Mouse (Mus musculus): Measurements from ENCODE around the gene Tgm4.

DNA sequence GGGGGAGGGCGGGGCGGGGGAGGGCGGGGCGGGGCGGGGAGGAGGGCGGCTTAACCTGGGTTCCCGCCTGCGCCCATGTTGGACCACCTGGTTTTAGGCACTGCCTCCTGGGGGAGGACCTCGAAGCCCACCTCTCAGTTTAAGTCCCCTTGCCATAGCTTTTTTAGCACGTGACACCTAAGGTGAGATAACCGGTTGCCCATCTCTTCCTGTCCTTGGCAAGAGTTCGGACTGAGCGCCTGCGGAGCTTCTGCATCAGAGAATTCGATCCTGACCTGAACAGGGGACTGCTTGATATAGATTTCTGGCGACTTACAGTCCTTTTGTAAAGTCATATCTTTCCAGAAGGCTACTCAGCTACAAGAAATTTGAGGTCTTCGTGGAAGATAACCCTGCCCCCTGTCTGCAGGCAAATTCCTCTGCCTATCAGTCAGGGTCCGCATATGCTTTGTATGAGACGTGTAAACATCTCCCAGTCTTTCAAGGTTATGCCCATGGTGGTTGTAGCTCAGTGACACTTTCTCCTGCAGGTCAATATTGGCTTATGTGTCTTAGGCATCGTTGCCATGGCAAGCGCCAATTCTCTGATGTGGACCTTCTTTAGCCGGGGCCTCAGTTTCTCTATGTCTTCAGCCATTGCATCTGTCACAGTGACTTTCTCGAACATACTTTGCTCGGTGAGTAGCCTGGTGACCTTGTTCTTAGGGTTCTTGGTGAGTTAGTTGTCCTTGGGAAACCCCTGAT lies 12.7 kb upstream of the Tgm4 start:
- TF ChIP-seq CTCF (IDR thresholded peaks at IDR 0.05): no peak
- no peak for TF ChIP-seq POLR2A (IDR thresholded peaks at IDR 0.05; ENCODE audit: insufficient read depth, low read depth, low read length)

All from heart, adult 2 months (tissue).